Mouse (Mus musculus) ovary, postnatal 14 days (tissue): ENCODE measurements around the gene Sec14l1.

Experiments
- DNase-seq: peaks from one replicate; pipeline ENCODE4 v3.0.0; 2022; ENCODE audit warnings: low spot score

The Sec14l1 gene

DNA sequence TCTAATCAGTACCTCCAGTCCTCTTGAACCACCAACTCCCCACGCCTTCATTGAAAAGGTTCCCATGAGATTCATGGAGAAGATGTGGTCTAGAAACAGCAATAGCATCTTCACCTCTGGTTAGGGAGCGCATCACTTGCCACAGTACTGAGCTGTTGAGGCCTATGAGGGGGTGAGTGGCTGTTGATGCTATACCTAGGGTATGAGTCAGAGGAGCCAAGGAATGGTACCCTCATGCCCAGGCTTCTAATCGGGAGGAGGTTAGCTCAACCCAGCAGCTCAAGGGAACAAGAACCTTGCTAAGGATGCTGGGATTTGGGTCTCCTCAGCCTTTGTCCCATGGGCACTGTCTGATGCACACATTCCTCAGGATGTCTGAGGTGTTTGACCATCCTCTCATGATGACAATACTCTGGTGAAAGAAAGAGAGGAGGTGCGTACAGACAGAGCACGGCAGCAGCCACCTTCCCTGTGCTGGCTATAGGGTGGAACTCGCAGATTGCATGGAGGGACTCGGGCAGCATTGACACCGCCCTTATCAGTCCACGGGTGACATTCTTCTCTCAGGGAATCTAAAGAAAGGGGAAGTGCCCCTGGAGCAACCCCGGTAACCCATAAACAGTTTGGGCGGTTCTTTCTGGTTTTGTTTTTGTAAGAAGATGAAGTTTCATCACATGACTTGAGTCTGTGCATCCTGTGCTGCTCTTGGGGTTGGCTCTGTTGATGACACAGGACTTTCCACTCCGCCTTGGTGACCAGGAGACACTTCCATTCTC, 5.6 kb upstream of the Sec14l1 start:
- no peak for DNase-seq

GRCm38 (mm10) chr11:117111967-117112648, 2.9 kb upstream of the Sec14l1 start:
- DNase-seq, result no peak

DNA sequence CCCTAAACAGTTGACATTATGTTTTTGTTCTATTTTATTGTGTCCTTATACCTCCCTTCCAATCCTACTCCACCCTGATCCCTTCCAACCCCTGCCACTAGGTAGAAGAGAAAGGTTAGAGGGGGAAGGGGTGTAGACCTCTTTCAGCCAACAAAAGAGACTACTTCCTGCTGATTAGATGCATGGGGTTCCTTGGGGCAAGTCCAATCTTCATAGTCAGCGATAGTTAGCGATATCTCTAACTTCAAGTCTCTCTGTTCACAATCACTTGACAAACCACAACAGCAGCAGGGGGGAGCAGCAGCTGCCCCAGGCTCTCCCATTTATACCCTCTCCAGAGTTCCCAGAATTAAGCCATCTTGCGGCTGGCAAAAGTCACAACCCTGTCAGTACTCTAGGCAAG, 2.3 kb upstream of the Sec14l1 start:
- no peak for DNase-seq

DNA sequence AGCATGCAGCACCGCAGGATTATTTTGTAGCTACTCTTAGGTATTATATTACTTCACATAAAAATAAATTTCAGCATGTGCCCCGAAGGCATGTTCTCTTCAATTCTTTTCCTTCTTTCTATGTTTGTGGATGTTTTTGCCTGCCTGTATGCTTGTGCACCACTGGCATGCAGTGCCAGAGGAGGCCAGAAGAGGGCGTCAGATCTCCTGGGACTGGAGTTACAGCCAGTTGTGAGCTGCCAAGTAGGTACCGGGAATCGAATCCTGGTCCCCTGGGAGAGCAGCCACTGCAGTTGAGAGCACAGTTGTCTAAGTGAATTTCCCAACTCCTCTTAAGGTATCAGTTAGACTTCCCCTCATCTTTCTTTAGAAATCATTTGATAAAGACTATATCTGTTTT, 1.6 kb upstream of the Sec14l1 start:
- no peak for DNase-seq

GRCm38 (mm10) chr11:117114231-117114591, 757 bp upstream of the Sec14l1 start:
- no peak for DNase-seq

DNA sequence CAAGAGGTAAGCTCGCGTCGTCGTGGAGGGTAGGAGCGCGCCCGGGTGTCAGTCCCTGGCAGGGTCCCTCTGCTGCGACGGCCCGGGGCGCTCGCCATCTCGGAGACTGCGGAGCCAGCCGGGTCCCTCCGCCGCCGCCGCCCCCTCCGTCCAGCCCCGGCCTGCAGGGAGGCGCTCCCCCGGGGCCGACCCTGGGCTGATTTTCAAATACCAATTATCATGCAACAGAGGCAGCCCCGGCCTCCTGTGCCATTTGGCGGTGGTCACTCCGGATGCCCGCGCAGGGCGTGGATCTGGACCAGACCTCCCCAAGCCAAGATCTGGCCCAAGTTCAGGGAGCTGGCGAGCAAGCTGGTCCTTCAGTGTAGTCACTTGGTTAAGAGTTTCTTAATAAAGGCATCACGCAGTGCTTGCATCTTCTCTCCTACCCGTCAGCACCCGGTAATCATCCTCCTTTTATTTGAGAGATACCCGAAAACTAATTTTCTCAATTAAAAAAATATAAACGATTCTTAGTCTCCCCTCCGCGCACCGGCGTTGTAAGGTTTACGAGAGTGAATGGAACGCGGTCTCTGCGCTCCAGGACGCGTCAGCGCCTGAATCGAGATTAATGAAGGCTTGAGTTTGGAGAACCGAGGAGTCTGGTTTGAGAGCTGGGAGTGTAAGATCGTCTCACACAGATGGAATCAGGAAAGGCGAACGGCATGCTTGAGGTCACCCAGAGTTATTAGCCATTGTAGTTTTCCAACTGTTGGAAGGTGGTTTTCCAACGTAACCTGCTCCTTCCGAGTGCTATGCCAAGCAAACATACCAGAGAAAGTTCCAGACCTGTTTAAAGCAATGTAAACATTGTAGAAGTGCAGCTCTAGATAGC, 615 bp downstream of the Sec14l1 start:
- peak; percentile 39 for DNase-seq

GRCm38 (mm10) chr11:117116350-117117303, 1.7 kb downstream of the Sec14l1 start:
- no peak for DNase-seq

- no peak for DNase-seq
Measured at GRCm38 (mm10) chr11:117117321-117117720, 2.4 kb downstream of the Sec14l1 start.

GRCm38 (mm10) chr11:117117791-117118190, 2.8 kb downstream of the Sec14l1 start:
- no peak for DNase-seq

- no peak for DNase-seq
Measured at GRCm38 (mm10) chr11:117118248-117118647, 3.3 kb downstream of the Sec14l1 start.

DNA sequence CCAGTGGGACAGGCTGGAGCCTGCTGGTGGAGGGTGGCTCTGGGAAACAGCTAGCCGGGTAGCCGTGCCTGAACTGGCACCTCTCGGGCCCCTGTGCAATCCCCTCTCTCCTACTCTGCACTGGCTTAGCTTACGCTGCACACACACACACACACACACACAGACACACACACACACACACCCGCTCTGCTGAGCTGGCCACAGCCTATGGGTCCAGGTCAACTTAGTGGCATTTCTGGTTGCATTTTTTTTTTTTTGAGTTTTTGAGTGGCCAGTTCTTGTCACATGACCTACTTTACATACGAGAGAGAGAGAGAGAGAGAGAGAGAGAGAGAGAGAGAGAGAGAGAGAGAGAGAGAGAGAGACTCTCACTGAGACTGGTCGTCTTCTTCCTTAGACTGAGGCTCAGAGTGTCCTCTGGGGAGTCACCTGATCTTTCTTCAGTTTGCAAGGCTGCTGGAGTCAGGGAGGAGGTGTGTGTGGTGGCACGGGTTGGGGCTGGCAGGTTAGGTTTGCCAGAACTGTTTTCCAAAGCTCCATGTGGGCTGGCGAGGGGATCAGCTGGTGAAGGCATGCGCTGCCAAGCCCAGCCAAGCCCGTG, 3.9 kb downstream of the Sec14l1 start:
- DNase-seq, result no peak

- no peak for DNase-seq
Measured at GRCm38 (mm10) chr11:117119723-117120122, 4.8 kb downstream of the Sec14l1 start.

- no peak for DNase-seq
Measured at GRCm38 (mm10) chr11:117120285-117121163, 5.6 kb downstream of the Sec14l1 start.

- no peak for DNase-seq
Measured at GRCm38 (mm10) chr11:117121164-117121535, 6.2 kb downstream of the Sec14l1 start.

DNA sequence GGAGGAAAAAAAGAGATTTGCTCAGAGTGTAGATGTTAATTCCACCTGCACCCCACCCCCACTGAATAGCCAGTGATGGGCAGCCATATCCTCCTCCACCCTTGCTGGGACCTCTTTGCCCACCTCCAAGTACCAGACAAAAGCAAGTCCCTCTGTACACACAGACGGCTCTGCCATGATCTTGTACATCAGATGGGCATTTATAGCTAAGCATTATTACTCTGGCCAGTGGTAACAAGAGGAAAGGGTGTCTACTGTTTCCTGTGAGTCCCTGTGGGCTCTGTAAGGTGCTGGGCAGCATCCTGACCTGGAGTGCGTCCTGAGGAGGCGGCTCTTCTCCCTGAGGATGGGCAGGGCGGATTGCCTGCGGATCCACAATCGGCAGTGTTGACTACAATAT, 7.0 kb downstream of the Sec14l1 start:
- no peak for DNase-seq

- no peak for DNase-seq
Measured at GRCm38 (mm10) chr11:117123418-117124085, 8.6 kb downstream of the Sec14l1 start.

DNA sequence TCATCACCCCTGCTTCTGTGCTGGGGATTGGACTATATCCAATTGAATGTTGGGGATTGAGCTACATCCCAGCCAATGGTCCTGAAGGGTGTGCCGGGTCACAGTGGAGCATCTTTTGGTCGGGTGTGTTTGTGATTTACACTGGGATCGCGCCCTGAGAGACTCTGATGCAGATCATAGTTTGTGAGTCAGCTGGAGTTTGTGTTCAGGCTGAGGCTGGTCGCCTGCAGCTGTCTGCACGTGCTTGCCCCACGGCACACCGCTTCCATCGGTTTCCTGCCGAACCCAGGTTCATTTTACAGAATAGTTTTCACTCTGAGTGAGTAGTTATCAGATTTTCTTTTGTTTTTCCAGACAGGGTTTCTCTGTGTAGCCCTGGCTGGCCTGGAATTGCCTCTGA, 9.6 kb downstream of the Sec14l1 start:
- no peak for DNase-seq

DNA sequence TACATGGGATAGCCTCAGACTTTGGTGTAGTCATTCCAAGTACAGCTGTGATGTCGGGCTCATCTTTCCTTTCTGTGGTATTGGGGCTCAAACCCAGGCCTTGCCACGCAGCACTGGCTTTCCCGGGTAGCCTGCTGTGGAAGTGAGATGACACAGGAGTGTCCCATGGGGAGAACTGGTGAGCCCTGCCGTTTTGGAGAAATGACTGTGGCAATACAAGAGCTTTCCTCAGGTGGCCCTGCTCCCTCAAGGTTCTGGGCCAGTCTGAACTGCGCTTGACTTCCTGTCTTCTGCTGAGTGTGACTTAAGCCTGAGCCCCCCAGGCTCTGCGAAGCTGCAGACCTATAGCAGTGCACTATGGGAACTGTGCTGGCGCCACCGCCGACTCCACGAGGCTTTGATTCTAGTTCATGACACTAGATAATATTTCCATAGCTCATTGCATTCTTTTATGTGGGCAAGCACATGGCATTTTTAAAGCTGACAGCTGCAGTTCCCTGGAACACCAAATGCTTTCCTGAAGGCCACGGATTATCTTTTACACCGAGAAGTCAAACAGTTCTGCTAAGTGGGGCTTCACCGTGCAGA, 12.4 kb downstream of the Sec14l1 start:
- DNase-seq, result no peak

DNA sequence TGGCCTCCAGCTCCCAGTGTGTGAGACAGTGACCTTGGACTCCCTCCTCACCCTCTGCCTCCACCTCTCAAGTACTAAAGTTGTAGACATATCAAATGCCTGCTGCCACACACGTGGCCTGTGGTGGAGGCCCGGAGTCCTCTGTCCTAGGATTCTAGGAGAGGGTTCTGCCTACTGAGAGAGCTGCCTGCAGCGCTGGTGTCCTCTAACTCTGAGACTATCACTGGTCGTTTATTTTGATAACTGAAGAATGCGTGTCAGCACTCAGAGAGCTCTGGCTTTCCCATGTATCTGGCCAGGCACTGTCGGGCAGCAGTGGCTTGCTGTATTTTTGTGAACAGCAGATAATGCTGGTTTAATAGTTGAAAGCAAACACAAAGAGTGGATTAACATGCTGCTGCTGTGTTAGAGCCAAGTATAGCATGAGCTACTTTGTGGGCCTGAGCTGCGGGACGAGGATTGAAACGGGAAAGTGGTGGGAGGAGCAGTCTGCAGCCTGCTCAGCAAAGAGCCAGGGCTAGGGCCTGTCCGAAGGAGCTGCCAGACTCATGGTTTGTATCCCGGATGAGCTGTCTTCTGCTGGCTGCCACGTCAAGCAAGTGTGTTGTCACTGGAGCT, 13.1 kb downstream of the Sec14l1 start:
- no peak for DNase-seq
